Mouse (Mus musculus): ENCODE results near the gene Cdh15. TPM values are rescaled to one million over a fixed set of nuclear protein-coding genes. Genes with fewer than 3 reads are reported as not detected.

The Cdh15 gene
- polyA plus RNA-seq, 1 experiment from 2014 or later: 2.9 TPM

DNA sequence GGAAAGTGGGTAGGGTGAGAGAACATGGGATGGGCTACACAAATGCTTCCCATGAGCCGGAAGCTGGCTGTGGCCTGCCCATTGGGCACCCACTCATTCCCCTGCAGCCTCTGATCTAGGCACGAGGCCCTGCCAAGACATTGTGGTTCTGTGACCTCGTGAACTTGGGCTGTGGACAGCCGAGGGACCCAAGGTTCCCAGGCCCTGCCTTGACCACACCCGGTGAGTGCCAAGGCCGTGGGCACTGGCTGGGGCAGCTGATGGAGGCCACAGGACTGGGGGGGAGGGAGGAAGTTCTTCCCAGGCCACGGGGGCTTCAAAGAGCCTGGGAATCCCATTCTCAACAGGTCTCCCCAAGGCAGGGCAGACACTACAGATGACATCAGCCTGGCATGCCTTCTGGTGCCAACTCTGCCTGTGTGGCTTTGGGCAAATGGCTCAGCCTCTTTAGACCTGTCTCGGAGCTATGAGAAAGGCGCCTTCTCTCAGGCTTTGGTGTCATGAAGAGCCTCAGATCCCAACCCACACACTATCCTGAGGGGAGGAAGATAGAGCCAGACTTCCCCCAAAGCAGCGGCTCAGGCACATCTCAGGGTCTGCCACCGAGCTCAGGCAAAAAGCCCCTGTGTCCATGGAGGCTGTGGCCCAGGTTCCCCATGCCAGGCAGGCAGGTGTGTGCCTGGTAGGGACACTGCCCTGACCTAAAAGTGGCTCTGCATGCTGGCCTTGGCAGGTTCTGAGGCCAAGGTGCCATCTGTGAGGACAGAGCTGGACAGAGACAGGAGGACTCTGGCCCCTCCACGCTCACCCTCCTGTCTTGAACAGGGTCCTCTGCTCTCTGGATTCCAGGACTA is 4.2 kb downstream of the Cdh15 start:
- no peak overlapping the region for H3K9ac ChIP-seq (ENCODE audit: low read depth, low read length)
- H3K27me3 ChIP-seq (ENCODE audit: control insufficient read depth, insufficient read depth, low read depth, low read length): no peaks in the 10 kb centered on the region
- no peak overlapping the region for H3K4me2 ChIP-seq (ENCODE audit: low read length)
- no peak for ATAC-seq
- no peak overlapping the region for H3K27ac ChIP-seq (ENCODE audit: low read length)
- 84% methylated on average over 12 of the region's 12 CpGs for whole genome bisulfite sequencing
- H3K4me1 ChIP-seq (ENCODE audit: control insufficient read depth, insufficient read depth, low read length): peaks cover 7% of the 10 kb centered on the region; the same call in 1 of the 2 replicates
- H3K9me3 ChIP-seq (replicated peaks; ENCODE audit: control insufficient read depth, low read length, poor library complexity, severe bottlenecking): no peaks in the 10 kb centered on the region
- H3K4me3 ChIP-seq (ENCODE audit: low read depth, low read length): no peak overlapping the region
- H3K36me3 ChIP-seq (ENCODE audit: control insufficient read depth, insufficient read depth, low read length): no peaks in the 10 kb centered on the region

GRCm38 (mm10) chr8:122852546-122852905 is 4.8 kb downstream of the Cdh15 start:
- no peak overlapping the region for H3K27ac ChIP-seq (ENCODE audit: low read length)
- peaks cover 7% of the 10 kb centered on the region; the same call in 1 of the 2 replicates for H3K4me1 ChIP-seq (ENCODE audit: control insufficient read depth, insufficient read depth, low read length)
- H3K36me3 ChIP-seq (ENCODE audit: control insufficient read depth, insufficient read depth, low read length): no peaks in the 10 kb centered on the region
- WGBS: 70% methylated on average over 1 of the region's 1 CpGs
- H3K4me3 ChIP-seq (ENCODE audit: low read depth, low read length): no peak overlapping the region
- no peak overlapping the region for H3K4me2 ChIP-seq (ENCODE audit: low read length)
- H3K27me3 ChIP-seq (ENCODE audit: control insufficient read depth, insufficient read depth, low read depth, low read length): no peaks in the 10 kb centered on the region
- ATAC-seq: no peak
- no peaks in the 10 kb centered on the region for H3K9me3 ChIP-seq (replicated peaks; ENCODE audit: control insufficient read depth, low read length, poor library complexity, severe bottlenecking)
- H3K9ac ChIP-seq (ENCODE audit: low read depth, low read length): no peak overlapping the region

DNA sequence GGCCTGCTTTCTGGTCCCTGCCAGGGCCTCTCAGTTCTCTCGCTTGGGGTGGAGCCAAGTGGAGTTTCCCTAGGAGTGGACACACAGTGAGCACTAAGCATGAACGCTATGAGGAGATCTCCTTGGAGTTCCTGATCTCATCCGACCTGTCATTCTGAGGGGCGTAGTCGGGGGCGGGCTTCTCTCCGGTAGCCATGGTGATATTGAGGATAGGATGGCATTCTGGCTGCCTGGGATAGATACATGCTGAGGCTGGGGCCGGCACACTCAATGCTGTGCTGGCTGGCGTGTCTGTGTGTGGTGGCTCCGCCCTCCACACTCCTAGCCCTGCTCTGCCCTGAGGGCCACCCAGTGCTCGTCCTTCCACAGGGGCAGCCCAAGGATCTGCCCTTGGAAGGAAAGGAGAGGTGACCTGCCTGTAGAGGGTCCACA is 5.6 kb downstream of the Cdh15 start:
- no peaks in the 10 kb centered on the region for H3K27me3 ChIP-seq (ENCODE audit: control insufficient read depth, insufficient read depth, low read depth, low read length)
- H3K4me2 ChIP-seq (ENCODE audit: low read length): no peak overlapping the region
- H3K36me3 ChIP-seq (ENCODE audit: control insufficient read depth, insufficient read depth, low read length): no peaks in the 10 kb centered on the region
- no peaks in the 10 kb centered on the region for H3K9me3 ChIP-seq (replicated peaks; ENCODE audit: control insufficient read depth, low read length, poor library complexity, severe bottlenecking)
- H3K4me3 ChIP-seq (ENCODE audit: low read depth, low read length): no peak overlapping the region
- WGBS: 9% methylated on average over 11 of the region's 11 CpGs
- H3K27ac ChIP-seq (ENCODE audit: low read length): no peak overlapping the region
- peaks cover 7% of the 10 kb centered on the region; the same call in 1 of the 2 replicates for H3K4me1 ChIP-seq (ENCODE audit: control insufficient read depth, insufficient read depth, low read length)
- peak; percentile 76; the same call in 1 of the 2 replicates for ATAC-seq
- H3K9ac ChIP-seq (ENCODE audit: low read depth, low read length): no peak overlapping the region

DNA sequence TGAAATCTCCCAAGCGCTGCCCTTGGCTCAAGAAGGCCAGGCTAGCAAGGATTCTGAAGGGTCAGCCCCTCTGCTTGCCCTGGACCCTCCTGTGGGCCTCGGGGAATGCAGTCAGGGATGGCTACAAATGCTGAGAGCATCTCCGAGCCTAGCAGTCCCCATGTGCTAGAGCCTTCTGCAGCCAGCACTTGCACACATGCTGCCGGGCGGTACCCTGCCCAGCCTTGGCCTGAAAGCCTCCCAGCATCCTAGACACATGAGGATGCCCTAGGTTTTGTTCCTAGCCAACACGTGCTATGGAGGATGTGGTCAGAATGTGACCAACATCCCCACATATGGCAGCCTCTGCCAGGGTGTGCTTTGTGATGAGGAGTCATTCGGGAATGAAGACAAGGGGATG is 6.6 kb downstream of the Cdh15 start:
- H3K36me3 ChIP-seq (ENCODE audit: control insufficient read depth, insufficient read depth, low read length): no peaks in the 10 kb centered on the region
- H3K4me1 ChIP-seq (ENCODE audit: control insufficient read depth, insufficient read depth, low read length): peaks cover 7% of the 10 kb centered on the region; the same call in 1 of the 2 replicates
- 78% methylated on average over 7 of the region's 7 CpGs for WGBS
- no peak for ATAC-seq
- H3K9me3 ChIP-seq (replicated peaks; ENCODE audit: control insufficient read depth, low read length, poor library complexity, severe bottlenecking): no peaks in the 10 kb centered on the region; the same call in 1 of the 2 replicates
- no peaks in the 10 kb centered on the region for H3K27me3 ChIP-seq (ENCODE audit: control insufficient read depth, insufficient read depth, low read depth, low read length)
- H3K27ac ChIP-seq (ENCODE audit: low read length): no peak overlapping the region
- H3K9ac ChIP-seq (ENCODE audit: low read depth, low read length): no peak overlapping the region
- no peak overlapping the region for H3K4me2 ChIP-seq (ENCODE audit: low read length)
- H3K4me3 ChIP-seq (ENCODE audit: low read depth, low read length): no peak overlapping the region

- WGBS: 90% methylated on average over 4 of the region's 4 CpGs
- Histone ChIP-seq H3K27me3 (ENCODE audit: control insufficient read depth, insufficient read depth, low read depth, low read length) (no peaks in the 10 kb centered on the region), H3K9ac (ENCODE audit: low read depth, low read length) (no peak overlapping the region), H3K4me1 (ENCODE audit: control insufficient read depth, insufficient read depth, low read length) (peaks cover 7% of the 10 kb centered on the region; the same call in 1 of the 2 replicates), H3K27ac (ENCODE audit: low read length) (no peak overlapping the region), H3K4me3 (ENCODE audit: low read depth, low read length) (no peak overlapping the region), H3K36me3 (ENCODE audit: control insufficient read depth, insufficient read depth, low read length) (no peaks in the 10 kb centered on the region), H3K4me2 (ENCODE audit: low read length) (no peak overlapping the region), H3K9me3 (replicated peaks; ENCODE audit: control insufficient read depth, low read length, poor library complexity, severe bottlenecking) (no peaks in the 10 kb centered on the region; the same call in 1 of the 2 replicates)
- no peak for ATAC-seq
Measured at GRCm38 (mm10) chr8:122855123-122855522, 7.4 kb downstream of the Cdh15 start.

DNA sequence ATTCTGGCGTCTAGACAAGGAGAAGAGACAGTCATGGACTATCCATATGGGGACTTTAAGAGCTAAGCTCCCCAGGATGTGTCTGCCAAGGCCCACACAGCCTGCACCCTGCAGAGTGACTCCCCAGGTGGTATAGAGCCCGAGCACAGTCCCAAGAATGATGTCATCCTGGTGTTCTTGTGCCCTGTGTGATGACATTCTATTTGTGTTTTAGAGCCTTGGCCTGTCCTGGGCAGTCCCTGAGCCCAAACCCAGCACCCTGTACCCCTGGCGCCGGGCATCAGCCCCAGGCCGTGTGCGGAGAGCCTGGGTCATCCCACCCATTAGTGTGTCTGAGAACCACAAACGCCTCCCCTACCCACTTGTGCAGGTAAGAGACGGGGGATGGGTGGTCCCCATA is 8.5 kb downstream of the Cdh15 start:
- Histone ChIP-seq H3K27ac (ENCODE audit: low read length) (no peak overlapping the region), H3K36me3 (ENCODE audit: control insufficient read depth, insufficient read depth, low read length) (no peaks in the 10 kb centered on the region)

GRCm38 (mm10) chr8:122859843-122860242 is 12.1 kb downstream of the Cdh15 start:
- H3K27me3 ChIP-seq (ENCODE audit: control insufficient read depth, insufficient read depth, low read depth, low read length): no peaks in the 10 kb centered on the region
- no peak overlapping the region for H3K27ac ChIP-seq (ENCODE audit: low read length)
- no peaks in the 10 kb centered on the region for H3K36me3 ChIP-seq (ENCODE audit: control insufficient read depth, insufficient read depth, low read length)
- no peak overlapping the region for H3K4me2 ChIP-seq (ENCODE audit: low read length)
- H3K9me3 ChIP-seq (replicated peaks; ENCODE audit: control insufficient read depth, low read length, poor library complexity, severe bottlenecking): peaks cover 3% of the 10 kb centered on the region; the same call in 1 of the 2 replicates
- no peak overlapping the region for H3K9ac ChIP-seq (ENCODE audit: low read depth, low read length)
- WGBS: 64% methylated on average over 13 of the region's 13 CpGs
- H3K4me1 ChIP-seq (ENCODE audit: control insufficient read depth, insufficient read depth, low read length): no peaks in the 10 kb centered on the region
- no peak overlapping the region for H3K4me3 ChIP-seq (ENCODE audit: low read depth, low read length)
- no peak for ATAC-seq

More for the DNA sequence above, 8.5 kb downstream of the Cdh15 start:
- peaks cover 7% of the 10 kb centered on the region; the same call in 1 of the 2 replicates for H3K4me1 ChIP-seq (ENCODE audit: control insufficient read depth, insufficient read depth, low read length)
- no peak overlapping the region for H3K4me3 ChIP-seq (ENCODE audit: low read depth, low read length)
- 84% methylated on average over 8 of the region's 8 CpGs for WGBS
- H3K9ac ChIP-seq (ENCODE audit: low read depth, low read length): no peak overlapping the region
- no peak for ATAC-seq
- no peak overlapping the region for H3K4me2 ChIP-seq (ENCODE audit: low read length)
- no peaks in the 10 kb centered on the region; the same call in 1 of the 2 replicates for H3K9me3 ChIP-seq (replicated peaks; ENCODE audit: control insufficient read depth, low read length, poor library complexity, severe bottlenecking)
- H3K27me3 ChIP-seq (ENCODE audit: control insufficient read depth, insufficient read depth, low read depth, low read length): no peaks in the 10 kb centered on the region

DNA sequence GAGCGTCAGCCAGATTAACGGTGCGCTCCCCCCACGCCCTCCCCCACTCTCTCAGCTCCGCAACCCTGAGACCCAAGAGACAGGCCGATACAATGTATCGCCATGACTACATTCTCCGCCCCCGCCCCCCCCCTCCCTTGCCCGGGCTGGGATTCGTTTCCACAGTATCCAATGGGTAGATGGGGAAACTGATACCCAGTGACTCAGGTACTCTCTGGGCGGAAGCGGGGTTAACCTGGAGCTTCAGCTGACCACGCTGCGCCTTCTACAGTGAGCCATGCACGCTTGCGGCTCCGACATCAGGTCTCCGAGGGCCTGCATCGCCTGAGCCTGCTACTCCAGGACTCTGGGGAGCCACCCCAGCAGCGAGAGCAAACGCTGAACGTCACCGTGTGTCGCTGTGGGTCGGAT is 17.0 kb downstream of the Cdh15 start:
- Histone ChIP-seq H3K9me3 (replicated peaks; ENCODE audit: control insufficient read depth, low read length, poor library complexity, severe bottlenecking) (peaks cover 9% of the 10 kb centered on the region; the same call in 1 of the 2 replicates), H3K4me2 (ENCODE audit: low read length) (peak overlapping the region; percentile 57), H3K9ac (ENCODE audit: low read depth, low read length) (peak overlapping the region; percentile 39; the same call in 1 of the 2 replicates), H3K27ac (ENCODE audit: low read length) (no peak overlapping the region), H3K4me3 (ENCODE audit: low read depth, low read length) (peak overlapping the region; percentile 20), H3K27me3 (ENCODE audit: control insufficient read depth, insufficient read depth, low read depth, low read length) (no peaks in the 10 kb centered on the region), H3K36me3 (ENCODE audit: control insufficient read depth, insufficient read depth, low read length) (no peaks in the 10 kb centered on the region), H3K4me1 (ENCODE audit: control insufficient read depth, insufficient read depth, low read length) (no peaks in the 10 kb centered on the region)
- WGBS: 48% methylated on average over 25 of the region's 26 CpGs
- peak; percentile 36 for ATAC-seq

DNA sequence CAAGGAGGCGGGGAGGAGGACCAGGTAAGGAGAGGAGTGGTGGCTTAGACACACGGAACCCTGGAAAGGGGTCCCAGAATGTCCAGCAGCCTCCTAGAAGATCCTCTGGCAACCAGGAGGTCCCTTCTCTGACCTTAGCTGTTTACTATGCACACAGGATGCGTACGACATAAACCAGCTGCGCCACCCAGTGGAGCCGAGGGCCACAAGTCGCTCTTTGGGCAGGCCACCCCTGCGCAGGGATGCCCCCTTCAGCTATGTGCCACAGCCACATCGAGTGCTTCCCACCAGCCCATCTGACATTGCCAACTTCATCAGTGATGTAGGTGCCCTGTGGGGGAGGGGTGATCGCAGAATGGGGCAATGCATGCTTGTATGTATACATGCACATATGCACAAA is 17.7 kb downstream of the Cdh15 start:
- peak overlapping the region; percentile 20 for H3K4me3 ChIP-seq (ENCODE audit: low read depth, low read length)
- no peak overlapping the region for H3K27ac ChIP-seq (ENCODE audit: low read length)
- H3K4me1 ChIP-seq (ENCODE audit: control insufficient read depth, insufficient read depth, low read length): no peaks in the 10 kb centered on the region
- H3K27me3 ChIP-seq (ENCODE audit: control insufficient read depth, insufficient read depth, low read depth, low read length): no peaks in the 10 kb centered on the region
- ATAC-seq: 0 out of 2 replicates have a peak, but pooled peaks have one; percentile 52
- no peak overlapping the region for H3K9ac ChIP-seq (ENCODE audit: low read depth, low read length)
- H3K36me3 ChIP-seq (ENCODE audit: control insufficient read depth, insufficient read depth, low read length): no peaks in the 10 kb centered on the region
- peak overlapping the region; percentile 57 for H3K4me2 ChIP-seq (ENCODE audit: low read length)
- whole genome bisulfite sequencing: 50% methylated on average over 10 of the region's 10 CpGs
- H3K9me3 ChIP-seq (replicated peaks; ENCODE audit: control insufficient read depth, low read length, poor library complexity, severe bottlenecking): peaks cover 9% of the 10 kb centered on the region; the same call in 1 of the 2 replicates
